Mouse (Mus musculus) neural tube, embryonic 10.5 days (tissue): Measurements from ENCODE around the gene Alpk1.
A peak's percentile ranks its signal among the peaks of the same experiment; 100 is the strongest.

Experiments used
- DNase-seq: peaks from one replicate; pipeline ENCODE4 v3.0.0-alpha.2; 2017; ENCODE audit warnings: low spot score; ENCODE audit errors: extremely low spot score

Alpk1 gene

DNA sequence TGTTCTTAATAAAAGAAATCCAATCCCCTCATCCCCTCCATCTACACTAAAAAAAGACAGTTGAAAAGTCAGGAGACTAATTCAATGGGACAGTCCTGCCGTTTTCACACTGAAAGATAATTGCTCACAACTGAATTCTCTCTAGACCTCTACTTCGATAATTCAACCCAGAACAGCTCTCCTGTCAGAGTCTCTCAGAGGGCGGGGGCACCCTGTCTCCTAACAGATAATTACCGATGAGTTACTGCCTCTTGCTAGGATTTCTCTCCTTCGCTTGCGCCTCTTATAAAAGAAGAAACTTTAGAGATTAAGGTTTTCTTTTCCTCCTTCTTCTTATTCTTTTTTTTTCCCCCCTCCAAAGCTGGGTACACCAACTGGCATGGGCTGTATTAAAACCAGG, 34.8 kb downstream of the Alpk1 start:
- DNase-seq, result no peak

- DNase-seq, result no peak
These were observed 36.5 kb downstream of the Alpk1 start for GRCm38 (mm10) chr3:127743614-127744365.

DNA sequence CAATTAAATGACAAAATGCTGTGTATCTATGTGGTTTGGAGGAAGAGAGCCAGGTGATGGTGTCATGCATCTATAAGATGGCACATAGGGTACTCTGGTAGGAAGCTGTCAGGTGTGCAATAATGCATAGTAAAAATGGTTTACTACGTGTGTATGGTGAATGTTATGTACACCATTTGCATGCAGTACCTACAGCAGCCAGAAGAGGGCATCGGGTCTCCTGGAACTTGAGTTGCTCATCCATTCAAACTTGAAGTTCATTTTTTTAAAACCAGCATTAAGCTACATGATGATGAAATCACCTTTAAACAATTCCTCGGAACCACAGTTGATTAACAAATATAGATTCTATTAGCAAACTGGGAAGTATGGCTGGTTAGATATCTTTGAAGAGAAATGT, 38.9 kb downstream of the Alpk1 start:
- no peak for DNase-seq

DNA sequence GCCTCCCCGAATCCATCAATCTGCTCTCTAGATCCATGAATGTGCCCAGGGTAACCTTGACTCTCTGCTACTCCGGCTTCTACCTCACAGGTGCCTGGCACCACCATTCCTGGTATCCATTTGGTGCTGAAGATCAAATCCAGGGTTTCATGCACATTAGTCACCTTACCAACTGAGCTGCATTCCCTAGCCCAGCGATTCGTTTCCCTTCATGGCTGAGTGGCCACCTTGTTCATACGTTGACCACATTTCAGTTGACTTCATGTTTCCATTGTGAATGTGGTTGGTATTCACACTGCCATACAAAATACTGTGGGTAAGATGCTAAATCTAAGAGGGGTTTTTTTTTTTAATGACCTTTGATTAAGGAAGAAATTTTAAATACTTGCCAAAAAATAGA, 42.5 kb downstream of the Alpk1 start:
- no peak for DNase-seq

GRCm38 (mm10) chr3:127735395-127735794, 44.9 kb downstream of the Alpk1 start:
- no peak for DNase-seq

DNA sequence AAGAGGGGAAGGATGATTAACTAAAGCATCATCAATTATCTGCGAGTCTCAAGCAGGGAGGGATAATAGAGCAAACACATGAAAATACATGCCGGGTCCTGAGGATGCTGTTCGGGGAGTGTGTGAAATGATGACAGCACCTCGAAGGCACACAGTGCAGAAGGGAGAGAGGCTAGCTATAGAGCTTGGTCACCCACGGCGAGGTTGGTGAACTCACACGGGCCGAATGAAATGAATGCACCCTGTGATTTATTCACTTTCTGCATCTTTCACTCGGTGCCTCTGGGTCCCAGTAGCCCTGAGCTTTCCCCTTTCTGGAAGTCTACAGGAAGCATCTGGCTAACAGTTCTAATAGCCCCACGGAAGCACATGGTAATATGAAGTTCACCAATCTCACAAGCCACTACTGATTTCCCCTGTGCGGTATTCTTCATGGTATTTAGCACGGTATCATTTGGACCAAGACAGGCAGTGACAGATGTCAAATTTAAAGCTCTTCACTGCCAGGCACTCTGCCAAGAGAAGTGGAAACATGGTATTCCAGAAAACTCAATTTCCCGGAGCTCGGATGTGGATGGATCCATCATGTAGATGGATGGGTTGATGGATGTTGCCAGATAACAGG, 50.7 kb downstream of the Alpk1 start:
- no peak for DNase-seq

DNA sequence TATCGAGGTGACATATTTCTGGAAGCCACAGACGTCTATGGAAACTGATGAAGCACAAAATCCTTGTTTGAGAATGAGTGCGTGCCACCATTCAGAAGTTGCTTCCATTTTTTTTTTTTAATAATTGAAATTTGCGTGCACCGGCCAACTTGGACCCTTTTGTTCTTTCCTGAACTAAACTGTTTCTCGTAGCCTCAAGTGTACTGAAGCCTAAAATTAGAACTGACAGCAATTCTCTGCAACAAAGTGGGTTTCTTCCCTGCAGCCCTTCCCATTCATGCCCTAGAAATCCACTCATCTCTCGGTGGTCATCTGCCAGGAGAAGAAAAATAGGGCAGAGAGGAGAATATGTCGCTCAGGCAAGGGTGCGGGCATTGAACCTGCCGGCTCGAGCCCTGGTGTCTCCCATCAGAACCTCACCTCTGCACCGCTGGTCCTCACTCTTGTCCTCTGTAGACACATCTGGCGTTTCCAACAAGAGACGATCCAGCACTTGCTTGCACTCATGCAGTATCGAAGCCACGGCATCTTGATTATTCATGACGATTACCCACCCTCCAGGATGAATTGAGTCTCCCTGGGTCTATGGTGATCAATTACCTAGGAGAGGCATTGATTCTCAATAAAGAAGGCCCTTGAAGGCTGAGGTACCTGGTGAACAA, 51.3 kb downstream of the Alpk1 start:
- DNase-seq, result no peak

DNA sequence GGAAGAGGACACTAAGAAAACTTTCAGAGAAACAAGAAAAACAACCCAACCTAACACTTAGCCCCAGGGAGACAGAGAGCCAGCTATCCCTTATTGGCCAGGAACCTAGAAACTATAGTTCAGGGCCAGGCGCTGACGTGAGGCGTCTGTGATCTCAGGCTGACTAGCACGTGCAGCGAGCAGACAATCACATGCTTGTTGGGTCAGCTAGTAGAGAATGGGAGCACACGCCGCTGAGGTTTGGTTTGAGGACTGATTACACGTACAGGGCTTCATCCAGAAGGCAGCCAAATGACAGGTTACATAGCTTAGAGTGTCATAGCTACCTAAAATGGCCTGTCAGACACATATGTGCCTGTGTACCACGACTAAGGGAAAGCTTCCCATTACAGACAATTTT, 52.3 kb downstream of the Alpk1 start:
- no peak for DNase-seq

DNA sequence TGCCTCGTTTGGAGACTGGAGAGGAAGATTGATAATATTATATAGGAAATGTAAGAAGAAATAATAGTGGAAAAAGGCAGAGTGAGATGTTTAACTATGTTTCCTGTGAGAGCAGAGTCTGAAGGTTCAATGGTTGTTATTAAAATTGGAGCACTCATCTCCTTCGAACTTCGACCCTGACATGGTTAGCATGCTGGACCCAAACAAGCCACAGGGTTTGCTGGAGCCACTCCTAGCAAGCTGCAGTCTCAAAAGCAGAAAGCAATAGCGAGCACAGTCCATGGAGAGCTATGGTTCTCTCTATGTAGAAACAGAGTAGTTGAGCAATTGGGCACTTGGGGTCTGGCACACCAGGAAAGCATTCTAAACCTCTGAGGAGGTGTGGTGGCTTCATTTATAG, 59.4 kb downstream of the Alpk1 start:
- DNase-seq, result no peak

DNA sequence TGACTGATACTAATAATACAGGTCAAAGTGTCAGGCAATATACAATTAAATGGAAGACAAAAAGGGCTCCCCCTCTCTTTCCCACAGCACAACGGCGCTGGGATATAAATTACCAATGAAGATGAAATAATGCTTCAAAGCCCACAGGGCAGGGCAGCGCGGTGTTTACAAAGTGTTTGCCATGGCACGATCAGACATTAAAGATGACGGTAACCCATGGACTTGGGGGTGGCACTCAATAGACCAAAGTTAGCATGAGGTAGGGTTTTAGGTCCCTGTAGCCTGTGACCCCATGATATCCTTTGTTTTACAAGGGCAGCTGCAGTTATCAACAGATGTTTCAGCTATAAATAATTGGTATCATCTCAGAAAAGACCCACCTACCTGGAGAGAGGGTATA, 60.3 kb downstream of the Alpk1 start:
- DNase-seq, result no peak

DNA sequence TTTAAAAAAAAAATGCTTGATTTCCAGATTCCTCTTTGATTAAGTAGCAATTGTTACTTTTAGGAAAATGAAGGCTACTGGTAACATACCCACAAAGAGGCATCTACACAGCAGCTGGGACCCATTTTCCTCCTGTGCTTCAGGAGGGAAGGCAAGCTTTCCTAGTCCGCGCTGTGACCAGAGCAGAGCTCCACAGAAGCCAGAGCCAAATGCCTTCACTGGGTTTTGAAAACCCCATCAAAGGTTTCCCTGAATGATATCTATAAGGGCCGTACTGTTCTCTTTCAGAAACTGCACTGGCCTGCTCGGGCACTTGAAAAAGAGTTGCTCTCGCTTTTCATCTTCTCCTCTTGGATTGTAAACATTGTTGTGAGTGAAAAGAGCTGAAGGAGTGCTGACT, 60.7 kb downstream of the Alpk1 start:
- DNase-seq, result no peak

GRCm38 (mm10) chr3:127716759-127717158, 63.6 kb downstream of the Alpk1 start:
- DNase-seq, result no peak

GRCm38 (mm10) chr3:127713112-127713511, 67.2 kb downstream of the Alpk1 start:
- DNase-seq, result no peak

- no peak for DNase-seq
These were observed 68.8 kb downstream of the Alpk1 start for GRCm38 (mm10) chr3:127711536-127711935.

DNA sequence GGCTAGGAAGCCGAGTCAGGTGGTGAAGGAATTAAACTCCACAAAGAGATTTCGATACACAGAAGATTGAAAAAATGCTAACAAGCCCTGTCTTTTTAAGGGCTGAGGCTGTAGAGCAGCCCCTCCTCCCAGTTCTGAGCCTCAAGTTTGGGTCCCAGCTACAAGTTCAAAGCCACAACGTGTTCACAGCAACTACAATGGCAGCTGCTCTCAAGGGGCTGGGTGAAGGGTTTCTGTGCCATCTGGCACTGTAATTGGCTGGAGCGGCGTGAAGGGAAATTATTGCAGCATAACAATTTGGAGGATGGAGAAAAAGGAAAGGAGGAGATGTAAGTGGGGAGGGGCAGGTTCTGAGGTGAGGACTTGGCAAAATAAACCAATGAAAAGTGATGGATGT, 73.2 kb downstream of the Alpk1 start:
- DNase-seq, result no peak

GRCm38 (mm10) chr3:127706445-127707088, 73.8 kb downstream of the Alpk1 start:
- DNase-seq, result no peak

GRCm38 (mm10) chr3:127705515-127706444, 74.5 kb downstream of the Alpk1 start:
- DNase-seq, result peak; percentile 59

- DNase-seq, result no peak
These were observed 75.2 kb downstream of the Alpk1 start for GRCm38 (mm10) chr3:127705139-127705514.

GRCm38 (mm10) chr3:127701196-127701825, 79.0 kb downstream of the Alpk1 start:
- no peak for DNase-seq

DNA sequence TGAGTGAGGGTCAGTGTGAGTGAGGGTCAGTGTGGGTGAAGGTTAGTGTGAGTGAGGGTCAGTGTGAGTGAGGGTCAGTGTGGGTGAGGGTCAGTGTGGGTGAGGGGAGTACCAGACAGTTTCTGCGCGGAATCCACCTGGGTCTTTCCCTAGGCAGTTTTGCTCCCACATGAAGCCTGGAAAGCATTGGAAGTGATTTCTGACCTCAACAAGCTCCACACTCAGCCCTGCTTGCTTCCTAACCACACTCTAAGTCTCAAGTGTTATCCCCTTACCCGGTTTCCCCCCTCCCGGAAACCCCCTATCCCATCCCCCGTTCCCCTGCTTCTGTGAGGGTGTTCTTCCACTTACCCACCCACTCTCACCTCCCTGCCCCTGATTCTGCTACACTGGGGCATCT, 81.7 kb downstream of the Alpk1 start:
- no peak for DNase-seq

DNA sequence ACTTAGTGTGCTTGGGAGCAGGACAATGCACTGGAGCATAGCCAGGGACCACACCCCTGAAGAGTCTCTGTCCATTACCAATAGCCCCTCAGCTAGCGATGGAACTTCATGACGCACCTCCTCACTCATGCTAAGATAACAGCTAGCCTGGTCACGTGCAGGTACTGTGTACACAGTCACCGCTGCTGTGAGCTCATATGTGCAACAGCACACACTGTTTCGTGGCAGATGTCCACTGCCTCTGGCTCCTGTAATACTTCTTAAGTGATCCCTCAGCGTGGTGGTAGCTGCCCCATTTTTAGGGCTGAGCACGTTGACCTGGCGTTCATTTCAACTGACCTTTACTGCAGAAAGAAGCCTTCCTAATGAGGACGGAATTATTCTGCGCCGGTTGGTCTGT, 83.8 kb downstream of the Alpk1 start:
- no peak for DNase-seq
